Mouse (Mus musculus) bone marrow, adult 2 months (tissue): ENCODE results near the gene Far1. TPM values are rescaled to one million over a fixed set of nuclear protein-coding genes. Genes with fewer than 3 reads are reported as not detected.
A peak's percentile ranks its signal among the peaks of the same experiment; 100 is the strongest.

ENCODE experiments used
- H3K27ac ChIP-seq: fragments of 200-500 bp; 2 replicates; pipeline ENCODE4 v1.5.1; 2012; ENCODE audit warnings: low read depth, mild to moderate bottlenecking, control low read depth, inconsistent platforms, low read length; ENCODE audit not compliant: control insufficient read depth, poor library complexity, insufficient read depth
- H3K4me1 ChIP-seq: fragments of 200-500 bp; 2 replicates; pipeline ENCODE4 v1.6.1; 2011; ENCODE audit warnings: low read length; ENCODE audit not compliant: control insufficient read depth, insufficient read depth
- H3K4me3 ChIP-seq: fragments of 200-500 bp; replicated peaks from 2 replicates; pipeline ENCODE3; 2011; ENCODE audit warnings: mild to moderate bottlenecking, low read depth, low read length, control low read depth; ENCODE audit not compliant: control insufficient read depth
- CTCF ChIP-seq: fragments of 200-500 bp; IDR thresholded peaks from 2 replicates; pipeline ENCODE4 v1.5.1; 2011; ENCODE audit warnings: low read length, control low read depth; ENCODE audit not compliant: control insufficient read depth, insufficient read depth
- POLR2A ChIP-seq: fragments of 200-500 bp; IDR thresholded peaks from 2 replicates; pipeline ENCODE4 v1.6.1; 2011; ENCODE audit warnings: low read depth, mild to moderate bottlenecking, control low read depth, low read length, borderline replicate concordance; ENCODE audit not compliant: control insufficient read depth
- WGBS: fragments of 180-500 bp; shearing (Covaris S2); methylation state at CpG from one replicate; pipeline ENCODE4 v1.1.7; 2018; 5-methylcytosine and 5-hydroxymethylcytosine counted together
- polyA plus RNA-seq: library from polyadenylated mRNA; stranded (reverse); fragments of >200 nt; gene quantifications from 2 replicates; pipeline ENCODE4 v1.2.4, GENCODE M21; 2011; ENCODE audit warnings: low replicate concordance; ENCODE audit not compliant: missing spikeins, insufficient read depth, insufficient read length

Gene Far1
- 21.4 and 28.5 TPM in 2 replicates for polyA plus RNA-seq

- Histone ChIP-seq H3K4me3 (peak within 1 kb of the TSS; percentile 90), H3K4me1 (peaks cover 2% of the 10 kb centered on the region; the same call in 1 of the 2 replicates), H3K27ac (peak within 1 kb of the TSS; percentile 99)
- WGBS, result under 1% methylated on average over 71 of the region's 71 CpGs
- TF ChIP-seq POLR2A (peak; percentile 96), CTCF (peak; percentile 30; the same call in 1 of the 2 replicates)
These were observed at the start of gene Far1 for GRCm38 (mm10) chr7:113513286-113513962. Gene Far1 (plus strand): TSS chr7:113513834.

DNA sequence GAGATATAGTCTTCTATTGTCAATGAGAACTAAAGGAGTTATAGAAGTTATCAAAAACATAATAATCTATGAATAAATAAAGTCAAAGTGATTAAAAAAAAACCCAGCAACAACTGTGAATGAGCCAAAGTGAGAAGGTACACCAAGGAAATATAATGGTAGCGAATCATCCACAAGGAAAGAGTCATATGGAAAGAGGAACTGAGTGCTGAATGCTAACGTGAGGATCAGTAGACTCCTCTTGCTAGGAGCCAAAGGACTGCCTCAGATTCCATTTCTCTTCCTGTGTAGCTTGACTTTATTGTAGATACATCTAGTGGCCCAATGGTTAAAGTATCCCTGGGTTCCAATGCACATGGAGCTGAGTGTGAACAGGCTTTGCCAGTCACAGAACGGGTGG is 45.3 kb upstream of the Far1 start:
- TF ChIP-seq CTCF, result no peak
- TF ChIP-seq POLR2A, result no peak
- WGBS, result 58% methylated on average over 3 of the region's 3 CpGs
- Histone ChIP-seq H3K4me3 (no peak overlapping the region), H3K4me1 (no peaks in the 10 kb centered on the region), H3K27ac (no peak overlapping the region)

DNA sequence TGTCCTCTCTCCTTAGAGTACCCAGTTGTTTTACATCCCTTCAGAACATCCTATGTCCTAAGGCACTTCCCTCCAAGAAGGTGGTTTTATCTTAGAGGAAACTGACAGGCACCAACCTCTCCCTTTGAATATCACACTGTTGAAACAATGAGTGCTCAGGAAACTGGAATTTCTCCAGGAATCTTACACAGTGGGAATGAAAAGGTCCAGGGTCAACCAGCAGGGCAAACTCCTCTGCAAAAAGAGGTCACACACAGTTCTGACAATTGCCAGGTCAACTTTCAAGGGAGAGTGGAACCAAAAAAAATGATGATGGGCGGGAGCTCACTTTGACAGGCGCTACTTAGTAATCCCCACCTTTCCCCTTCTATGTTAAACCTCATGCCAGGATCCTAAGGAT is 43.0 kb upstream of the Far1 start:
- no peaks in the 10 kb centered on the region for H3K4me1 ChIP-seq
- WGBS, result 91% methylated on average over 2 of the region's 2 CpGs
- H3K4me3 ChIP-seq, result no peak overlapping the region
- TF ChIP-seq CTCF, result no peak
- TF ChIP-seq POLR2A, result no peak
- H3K27ac ChIP-seq, result no peak overlapping the region

- no peak overlapping the region for H3K27ac ChIP-seq
- no peak for TF ChIP-seq POLR2A
- no peak for TF ChIP-seq CTCF
- H3K4me3 ChIP-seq, result no peak overlapping the region
- H3K4me1 ChIP-seq, result no peaks in the 10 kb centered on the region
- WGBS, result 79% methylated on average over 1 of the region's 1 CpGs
These were observed 42.0 kb upstream of the Far1 start for GRCm38 (mm10) chr7:113471653-113472052.

DNA sequence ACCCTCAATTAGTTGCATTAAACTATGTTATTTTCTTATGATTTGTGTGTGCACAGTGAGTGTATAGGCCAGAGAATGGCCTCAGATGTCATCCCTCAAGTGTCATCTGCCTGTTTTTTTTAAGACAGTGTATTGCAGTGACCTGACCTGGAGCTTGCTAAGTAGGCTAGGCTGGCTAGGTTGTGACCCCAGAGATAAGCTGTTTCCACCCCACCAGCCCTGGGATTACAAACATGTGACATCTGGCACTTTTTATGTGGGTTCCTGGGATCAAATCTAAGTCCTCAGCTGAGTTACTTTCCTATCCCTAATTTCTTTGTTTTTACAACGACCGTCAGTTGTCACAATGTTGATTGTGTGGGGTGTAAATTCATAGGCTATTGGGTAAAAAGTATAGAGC is 17.8 kb upstream of the Far1 start:
- Histone ChIP-seq H3K4me3 (no peak overlapping the region), H3K4me1 (no peaks in the 10 kb centered on the region), H3K27ac (no peak overlapping the region)
- WGBS, result 80% methylated on average over 2 of the region's 2 CpGs
- no peak for TF ChIP-seq CTCF
- TF ChIP-seq POLR2A, result no peak

DNA sequence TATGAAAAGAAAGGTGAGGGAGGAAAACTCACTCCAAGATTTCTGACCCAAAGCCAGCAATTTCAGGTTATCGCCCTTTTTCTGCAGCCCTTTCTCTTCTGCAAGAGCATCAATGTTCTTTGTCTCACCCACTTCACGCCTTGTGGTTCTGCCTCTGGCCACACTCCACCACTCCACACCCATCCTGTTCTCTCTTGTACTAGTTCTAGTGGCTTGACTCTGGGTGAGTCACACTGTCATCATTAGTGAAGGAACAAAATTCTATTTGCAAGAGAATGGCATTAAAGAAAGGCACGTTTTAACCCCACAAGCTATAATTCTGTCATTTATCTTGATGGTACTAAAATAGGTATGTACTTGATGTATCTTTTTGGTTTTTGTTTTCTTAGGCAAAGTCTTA is 15.2 kb upstream of the Far1 start:
- Histone ChIP-seq H3K4me3 (no peak overlapping the region), H3K27ac (no peak overlapping the region), H3K4me1 (no peaks in the 10 kb centered on the region; the same call in 1 of the 2 replicates)
- no peak for TF ChIP-seq CTCF
- no peak for TF ChIP-seq POLR2A
- 62% methylated on average over 3 of the region's 3 CpGs for WGBS

DNA sequence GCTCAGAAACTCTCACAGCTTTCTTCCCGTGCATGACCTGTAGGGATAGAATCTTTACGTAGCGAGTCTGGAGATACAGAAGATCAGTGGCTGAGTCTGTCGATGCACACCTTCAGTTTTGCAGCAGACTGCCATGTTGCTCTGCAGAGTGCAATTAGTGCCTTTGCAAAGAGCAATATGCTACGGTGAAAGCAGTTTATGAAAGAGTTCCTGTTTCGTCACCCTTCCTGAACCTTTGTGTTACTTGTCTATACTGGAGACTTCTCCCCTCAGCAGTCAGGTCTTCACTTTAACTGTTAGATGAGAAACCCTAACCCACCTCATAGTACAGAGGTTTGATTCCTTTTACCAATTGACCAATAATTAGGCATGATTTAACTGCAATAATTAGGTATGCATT is 13.8 kb upstream of the Far1 start:
- H3K4me1 ChIP-seq, result no peaks in the 10 kb centered on the region; the same call in 1 of the 2 replicates
- TF ChIP-seq POLR2A (no peak), CTCF (no peak)
- H3K27ac ChIP-seq, result no peak overlapping the region
- 42% methylated on average over 6 of the region's 6 CpGs for WGBS
- no peak overlapping the region for H3K4me3 ChIP-seq

DNA sequence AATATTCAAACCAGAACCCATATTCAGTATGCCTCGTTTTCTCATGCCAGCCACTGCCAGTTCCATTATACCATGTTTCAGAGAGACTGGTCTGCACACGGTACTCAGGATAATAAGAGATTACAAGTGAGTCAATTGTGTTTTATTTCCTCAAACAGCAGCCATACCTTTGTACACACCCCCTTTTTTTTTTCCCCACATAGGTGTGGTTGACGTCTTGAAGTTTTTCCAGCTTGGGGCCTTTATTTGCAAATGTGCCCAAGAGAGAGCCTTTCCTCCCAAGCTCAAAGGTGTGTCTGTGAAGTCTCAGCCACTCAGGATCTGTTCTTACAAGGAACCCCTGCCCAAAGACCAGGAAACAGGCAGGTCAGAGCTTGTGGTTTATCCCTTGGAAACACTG is 11.2 kb upstream of the Far1 start:
- 54% methylated on average over 3 of the region's 3 CpGs for WGBS
- no peak for TF ChIP-seq CTCF
- no peak for TF ChIP-seq POLR2A
- no peak overlapping the region for H3K27ac ChIP-seq

GRCm38 (mm10) chr7:113505047-113505446 is 8.6 kb upstream of the Far1 start:
- no peak for TF ChIP-seq POLR2A
- no peak for TF ChIP-seq CTCF
- H3K27ac ChIP-seq, result peak overlapping the region; percentile 55; the same call in 1 of the 2 replicates
- peaks cover 3% of the 10 kb centered on the region; the same call in 1 of the 2 replicates for H3K4me1 ChIP-seq
- H3K4me3 ChIP-seq, result no peak overlapping the region
- 20% methylated on average over 5 of the region's 5 CpGs for WGBS

More for the DNA sequence above, 11.2 kb upstream of the Far1 start:
- Histone ChIP-seq H3K4me1 (peaks cover 3% of the 10 kb centered on the region; the same call in 1 of the 2 replicates), H3K4me3 (no peak overlapping the region)
